Mouse (Mus musculus) stomach, embryonic 16.5 days (tissue): Measurements from ENCODE around the gene Krt8. TPM values are rescaled to one million over a fixed set of nuclear protein-coding genes. Genes with fewer than 3 reads are reported as not detected.
A peak's percentile ranks its signal among the peaks of the same experiment; 100 is the strongest.
"Not testable (repeated sequence)": the region's sequence is repeated elsewhere in the genome, so short reads cannot be mapped to it uniquely, and the experiment has no call there.

ENCODE experiments used
- ATAC-seq: fragments of 200-750 bp; cut with Nextera tagmentation; 2 replicates; pipeline ENCODE4 v1.8.0; 2017; ENCODE audit warnings: moderate number of reproducible peaks, moderate TSS enrichment; ENCODE audit not compliant: insufficient read depth, low FRiP score
- H3K27ac ChIP-seq: fragments of 300-500 bp; sonication (generic); 2 replicates; pipeline ENCODE4 v1.5.1; 2014; ENCODE audit warnings: low read length
- H3K27me3 ChIP-seq: fragments of 300-500 bp; sonication (generic); 2 replicates; pipeline ENCODE4 v1.6.1; 2014; ENCODE audit warnings: low read length, control low read depth, mixed read lengths; ENCODE audit not compliant: control insufficient read depth, insufficient read depth
- H3K36me3 ChIP-seq: fragments of 300-500 bp; sonication (generic); 2 replicates; pipeline ENCODE4 v1.6.1; 2014; ENCODE audit warnings: low read length; ENCODE audit not compliant: control insufficient read depth, insufficient read depth
- H3K4me1 ChIP-seq: fragments of 300-500 bp; sonication (generic); 2 replicates; pipeline ENCODE4 v1.6.1; 2014; ENCODE audit warnings: low read length, control low read depth, mixed read lengths; ENCODE audit not compliant: control insufficient read depth, insufficient read depth
- H3K4me2 ChIP-seq: fragments of 300-500 bp; sonication (generic); 2 replicates; pipeline ENCODE4 v1.6.1; 2014; ENCODE audit warnings: low read depth, low read length, mixed read lengths
- H3K4me3 ChIP-seq: fragments of 300-500 bp; sonication (generic); replicated peaks from 2 replicates; pipeline ENCODE4 v1.5.1; 2014; ENCODE audit warnings: mild to moderate bottlenecking, low read length
- H3K9ac ChIP-seq: fragments of 300-500 bp; sonication (generic); 2 replicates; pipeline ENCODE4 v1.6.1; 2014; ENCODE audit warnings: low read length
- H3K9me3 ChIP-seq: fragments of 300-500 bp; sonication (generic); replicated peaks from 2 replicates; pipeline ENCODE4 v1.6.1; 2016; ENCODE audit warnings: low read length, control low read depth; ENCODE audit not compliant: control insufficient read depth
- WGBS: fragments of 180-500 bp; shearing (Covaris S2); extraction: QIAGEN DNeasy Blood & Tissue Kit; methylation state at CpG from one replicate; pipeline ENCODE4 v1.1.7; 2014; 5-methylcytosine and 5-hydroxymethylcytosine counted together
- polyA plus RNA-seq: library from polyadenylated mRNA; unstranded; fragments of >200 nt; fragmentation: Nextera tagmentation; extraction: Ambion mirVana; gene quantifications from 2 replicates; pipeline ENCODE4 v1.2.1, GENCODE M21; 2015

Gene Krt8
- polyA plus RNA-seq, 1 experiment from 2014 or later = 1,152 TPM

GRCm38 (mm10) chr15:101999676-102000335 lies 4.5 kb downstream of the Krt8 start:
- peaks cover 11% of the 10 kb centered on the region for H3K27me3 ChIP-seq
- H3K9me3 ChIP-seq = no peaks in the 10 kb centered on the region
- no peak overlapping the region for H3K4me3 ChIP-seq
- no peak overlapping the region for H3K4me2 ChIP-seq
- H3K36me3 ChIP-seq = no peaks in the 10 kb centered on the region
- no peak for ATAC-seq
- no peak overlapping the region for H3K9ac ChIP-seq
- H3K27ac ChIP-seq = no peak overlapping the region
- no peaks in the 10 kb centered on the region for H3K4me1 ChIP-seq
- 86% methylated on average over 11 of the region's 11 CpGs for WGBS

DNA sequence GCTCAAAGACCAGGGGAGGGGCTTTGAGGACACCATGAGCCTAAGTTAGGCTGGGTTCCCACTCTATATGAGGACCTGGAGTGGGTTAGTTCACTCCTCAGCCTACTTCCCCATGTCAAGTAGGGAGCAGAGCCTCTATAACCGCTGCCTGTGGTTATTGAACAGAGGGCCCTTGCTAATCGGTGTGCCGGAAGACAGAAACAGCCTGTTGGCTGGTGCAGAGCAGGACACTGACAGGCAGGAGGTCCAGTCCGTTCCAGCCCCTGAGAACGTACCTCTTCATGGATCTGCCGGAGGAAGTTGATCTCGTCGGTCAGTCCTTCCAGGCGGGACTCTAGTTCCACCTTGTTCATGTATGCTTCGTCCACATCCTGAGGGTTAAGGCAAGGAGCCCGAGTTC lies 5.1 kb downstream of the Krt8 start:
- Histone ChIP-seq H3K4me1 (no peaks in the 10 kb centered on the region), H3K27me3 (peaks cover 11% of the 10 kb centered on the region), H3K9ac (no peak overlapping the region), H3K27ac (no peak overlapping the region), H3K4me2 (no peak overlapping the region), H3K4me3 (no peak overlapping the region), H3K36me3 (no peaks in the 10 kb centered on the region), H3K9me3 (no peaks in the 10 kb centered on the region)
- ATAC-seq = no peak
- WGBS = 87% methylated on average over 11 of the region's 11 CpGs

DNA sequence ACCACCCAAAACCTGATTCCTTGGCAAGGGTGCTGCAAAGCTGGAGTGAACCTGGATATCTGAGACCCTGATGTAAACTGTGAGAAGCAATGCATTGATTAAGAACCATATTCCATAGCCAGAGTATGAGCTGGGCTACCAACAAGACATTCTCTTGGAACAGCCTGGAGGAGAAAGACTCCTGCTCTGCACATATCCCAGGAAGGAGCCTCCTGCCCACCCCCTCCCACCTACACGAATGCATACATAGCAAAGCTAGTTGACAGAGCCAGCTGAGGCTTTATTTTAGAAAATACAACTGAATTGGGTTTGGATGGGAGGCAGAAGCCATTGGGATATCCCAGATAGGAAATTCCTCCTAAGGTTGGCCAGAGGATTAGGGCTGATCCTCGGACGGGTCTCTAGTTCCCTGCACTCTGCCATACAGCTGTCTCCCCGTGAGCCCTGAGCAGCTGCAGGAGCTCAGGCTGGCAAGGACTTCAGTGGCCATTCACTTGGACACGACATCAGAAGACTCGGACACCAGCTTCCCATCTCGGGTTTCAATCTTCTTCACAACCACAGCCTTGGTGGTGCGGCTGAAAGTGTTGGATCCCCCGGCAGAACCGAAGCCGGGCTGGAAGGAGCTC lies 7.7 kb downstream of the Krt8 start:
- not testable (repeated sequence) for H3K36me3 ChIP-seq, H3K4me3 ChIP-seq, H3K4me1 ChIP-seq, H3K9me3 ChIP-seq, ATAC-seq, H3K9ac ChIP-seq, H3K27me3 ChIP-seq, H3K4me2 ChIP-seq
- 81% methylated on average over 11 of the region's 11 CpGs for WGBS
- peak overlapping the region; percentile 72 for H3K27ac ChIP-seq

DNA sequence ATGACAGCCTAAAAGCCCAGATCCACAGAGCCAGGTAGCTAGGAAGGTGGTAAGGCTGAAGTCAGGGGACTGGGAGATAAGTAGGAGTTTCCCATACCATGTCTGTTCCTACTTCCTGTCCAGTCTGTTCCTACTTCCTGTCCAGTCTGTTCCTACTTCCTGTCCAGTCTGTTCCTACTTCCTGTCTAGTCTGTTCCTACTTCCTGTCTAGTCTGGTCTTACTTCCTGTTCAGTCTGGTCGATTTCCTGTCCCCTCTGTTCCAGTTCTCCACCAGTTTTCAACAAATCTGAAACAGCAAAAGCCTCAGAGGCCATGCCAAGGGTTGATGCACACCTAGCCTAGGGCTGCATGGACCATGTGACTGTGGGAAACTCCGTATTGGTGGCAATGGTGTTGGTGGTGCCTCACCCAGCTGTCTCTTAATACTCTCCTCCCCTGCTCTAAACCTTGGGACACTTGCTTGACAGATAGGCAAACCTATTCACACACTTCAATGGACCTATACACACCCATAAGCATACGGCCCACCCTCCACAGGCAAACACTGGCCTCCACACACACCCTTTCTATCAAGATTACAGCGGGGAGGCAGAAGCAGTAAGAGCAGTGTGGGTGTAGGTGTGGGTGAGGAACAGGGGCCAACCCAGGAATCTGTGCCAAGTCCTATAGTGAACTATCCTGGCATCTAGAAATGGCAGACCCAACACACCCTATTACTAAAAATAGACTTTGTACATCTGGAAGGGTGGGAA lies 8.6 kb downstream of the Krt8 start:
- Histone ChIP-seq H3K9ac (no peak overlapping the region), H3K4me3 (no peak overlapping the region), H3K9me3 (no peaks in the 10 kb centered on the region), H3K4me1 (no peaks in the 10 kb centered on the region), H3K27ac (peak overlapping the region; percentile 72), H3K36me3 (no peaks in the 10 kb centered on the region), H3K4me2 (no peak overlapping the region), H3K27me3 (no peaks in the 10 kb centered on the region)
- WGBS = 66% methylated on average over 4 of the region's 4 CpGs
- ATAC-seq = peak; percentile 88

GRCm38 (mm10) chr15:101994365-101994764 lies 9.9 kb downstream of the Krt8 start:
- WGBS = 60% methylated on average over 6 of the region's 6 CpGs
- no peaks in the 10 kb centered on the region for H3K9me3 ChIP-seq
- H3K27me3 ChIP-seq = no peaks in the 10 kb centered on the region
- ATAC-seq = peak; percentile 74; the same call in 1 of the 2 replicates
- H3K4me1 ChIP-seq = no peaks in the 10 kb centered on the region
- no peak overlapping the region for H3K9ac ChIP-seq
- no peak overlapping the region for H3K4me2 ChIP-seq
- no peaks in the 10 kb centered on the region for H3K36me3 ChIP-seq
- H3K27ac ChIP-seq = peak overlapping the region; percentile 72; the same call in 1 of the 2 replicates
- H3K4me3 ChIP-seq = no peak overlapping the region

GRCm38 (mm10) chr15:101990946-101991345 lies 13.3 kb downstream of the Krt8 start:
- H3K4me1 ChIP-seq = 0 out of 2 replicates have a peak, but pooled peaks cover 4% of the 10 kb centered on the region
- no peaks in the 10 kb centered on the region for H3K36me3 ChIP-seq
- H3K9me3 ChIP-seq = no peaks in the 10 kb centered on the region
- no peak overlapping the region for H3K4me2 ChIP-seq
- no peaks in the 10 kb centered on the region for H3K27me3 ChIP-seq
- no peak for ATAC-seq
- no peak overlapping the region for H3K27ac ChIP-seq
- H3K9ac ChIP-seq = no peak overlapping the region
- 81% methylated on average over 6 of the region's 6 CpGs for WGBS
- H3K4me3 ChIP-seq = no peak overlapping the region

DNA sequence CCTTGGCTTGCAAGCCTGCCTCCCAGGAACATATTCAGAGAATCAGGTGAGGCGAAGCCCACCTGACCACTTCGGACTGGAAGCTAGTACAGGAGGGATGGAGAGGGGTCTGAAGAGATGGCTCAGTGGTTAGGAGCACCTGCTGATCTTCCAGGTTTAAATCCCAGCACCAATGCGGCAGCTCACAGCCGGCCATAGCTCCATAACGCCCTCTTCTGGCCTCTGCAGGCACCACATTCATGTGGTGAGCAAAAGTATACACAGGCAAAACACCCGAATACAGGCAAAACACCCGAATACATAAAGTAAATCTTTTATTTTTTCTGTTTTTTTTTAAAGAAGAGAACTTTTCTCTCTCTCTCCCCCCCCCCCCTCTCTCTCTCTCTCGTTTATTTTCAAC lies 15.6 kb downstream of the Krt8 start:
- WGBS = 66% methylated on average over 8 of the region's 8 CpGs
- H3K9me3 ChIP-seq = no peaks in the 10 kb centered on the region
- no peaks in the 10 kb centered on the region for H3K27me3 ChIP-seq
- peaks cover 10% of the 10 kb centered on the region; the same call in 1 of the 2 replicates for H3K4me1 ChIP-seq
- H3K4me2 ChIP-seq = no peak overlapping the region
- no peaks in the 10 kb centered on the region for H3K36me3 ChIP-seq
- no peak overlapping the region for H3K4me3 ChIP-seq
- ATAC-seq = no peak
- H3K9ac ChIP-seq = no peak overlapping the region
- H3K27ac ChIP-seq = no peak overlapping the region

DNA sequence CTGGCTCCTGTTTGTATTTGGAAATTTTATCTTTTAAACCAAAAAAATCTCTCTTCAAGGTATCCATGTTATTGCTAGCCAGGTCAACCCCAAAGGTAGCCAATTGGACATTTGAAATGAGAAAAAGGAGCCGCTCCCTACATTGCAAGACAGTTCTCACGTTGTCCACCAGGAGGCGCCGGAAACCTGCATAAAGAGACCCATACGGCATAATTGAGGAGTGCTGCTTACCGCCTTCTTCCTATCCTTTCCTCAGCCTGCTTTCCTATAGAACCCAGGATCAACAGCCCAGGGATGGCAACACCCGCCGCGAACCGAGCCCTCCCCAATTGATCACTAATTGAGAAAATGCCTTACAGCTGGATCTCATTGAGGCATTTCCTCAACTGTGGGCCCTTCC lies 16.2 kb downstream of the Krt8 start:
- Histone ChIP-seq H3K9me3 (no peaks in the 10 kb centered on the region), H3K27me3 (no peaks in the 10 kb centered on the region), H3K9ac (no peak overlapping the region), H3K36me3 (no peaks in the 10 kb centered on the region), H3K4me3 (no peak overlapping the region), H3K4me2 (no peak overlapping the region), H3K4me1 (peaks cover 13% of the 10 kb centered on the region; the same call in 1 of the 2 replicates), H3K27ac (no peak overlapping the region)
- no peak; the same call in 1 of the 2 replicates for ATAC-seq
- WGBS = under 1% methylated on average over 10 of the region's 10 CpGs

GRCm38 (mm10) chr15:101984746-101985145 lies 19.5 kb downstream of the Krt8 start:
- WGBS = 7% methylated on average over 6 of the region's 6 CpGs
- Histone ChIP-seq H3K9me3 (no peaks in the 10 kb centered on the region), H3K4me3 (no peak overlapping the region), H3K27me3 (no peaks in the 10 kb centered on the region), H3K36me3 (no peaks in the 10 kb centered on the region), H3K9ac (peak overlapping the region; percentile 55; the same call in 1 of the 2 replicates), H3K4me2 (peak overlapping the region; percentile 44; the same call in 1 of the 2 replicates), H3K27ac (no peak overlapping the region), H3K4me1 (peaks cover 20% of the 10 kb centered on the region; the same call in 1 of the 2 replicates)
- no peak for ATAC-seq
